Mouse (Mus musculus) limb, embryonic 13.5 days (tissue): Measurements from ENCODE around the gene Slc5a5. TPM values are rescaled to one million over a fixed set of nuclear protein-coding genes. Genes with fewer than 3 reads are reported as not detected.

Experiments used
- ATAC-seq: fragments of 200-750 bp; cut with Nextera tagmentation; 2 replicates; pipeline ENCODE4 v1.8.0; 2017; ENCODE audit warnings: low read depth, moderate number of reproducible peaks, moderate TSS enrichment; ENCODE audit not compliant: low FRiP score
- H3K27ac ChIP-seq: fragments of 300-500 bp; sonication (generic); 2 replicates; pipeline ENCODE4 v1.5.1; 2015; ENCODE audit warnings: inconsistent platforms, mild to moderate bottlenecking, moderate library complexity
- H3K27me3 ChIP-seq: fragments of 300-500 bp; sonication (generic); 2 replicates; pipeline ENCODE4 v1.6.1; 2015; ENCODE audit warnings: mild to moderate bottlenecking, inconsistent platforms
- H3K36me3 ChIP-seq: fragments of 300-500 bp; sonication (generic); 2 replicates; pipeline ENCODE4 v1.6.1; 2015; ENCODE audit warnings: inconsistent platforms, mild to moderate bottlenecking, moderate library complexity
- H3K4me1 ChIP-seq: fragments of 300-500 bp; sonication (generic); 2 replicates; pipeline ENCODE4 v1.6.1; 2015; ENCODE audit warnings: inconsistent platforms
- H3K4me2 ChIP-seq: fragments of 300-500 bp; sonication (generic); replicated peaks from 2 replicates; pipeline ENCODE4 v1.6.1; 2015; ENCODE audit warnings: inconsistent platforms, mild to moderate bottlenecking, moderate library complexity
- H3K4me3 ChIP-seq: fragments of 300-500 bp; sonication (generic); 2 replicates; pipeline ENCODE4 v1.5.1; 2015; ENCODE audit warnings: moderate library complexity, mild to moderate bottlenecking, inconsistent platforms
- H3K9ac ChIP-seq: fragments of 300-500 bp; sonication (generic); 2 replicates; pipeline ENCODE4 v1.6.1; 2015; ENCODE audit warnings: mild to moderate bottlenecking, inconsistent platforms
- H3K9me3 ChIP-seq: fragments of 300-500 bp; sonication (generic); 2 replicates; pipeline ENCODE4 v1.6.1; 2016; ENCODE audit warnings: inconsistent platforms
- WGBS: fragments of 180-500 bp; shearing (Covaris S2); methylation state at CpG from one replicate; pipeline ENCODE4 v1.1.7; 2015; 5-methylcytosine and 5-hydroxymethylcytosine counted together
- microRNA counts: library from miRNA; unstranded; fragments of <30 nt; microRNA quantifications from one replicate; lab custom pipeline; 2016
- microRNA-seq: library from miRNA; unstranded; fragments of <30 nt; microRNA quantifications from one replicate; pipeline ENCODE4, GENCODE M21; 2016
- polyA plus RNA-seq: library from polyadenylated mRNA; unstranded; fragments of >200 nt; fragmentation: Nextera tagmentation; extraction: Ambion mirVana; gene quantifications from 2 replicates; pipeline ENCODE4 v1.2.1, GENCODE M21; 2015

Gene Slc5a5
- polyA plus RNA-seq, 1 experiment from 2014 or later, result 0.39 TPM

- H3K36me3 ChIP-seq, result peaks cover 12% of the 10 kb centered on the region
- ATAC-seq, result peak; percentile 26
- H3K9ac ChIP-seq, result peak overlapping the region; percentile 83
- no peaks in the 10 kb centered on the region for H3K27me3 ChIP-seq
- peak overlapping the region; percentile 82 for H3K27ac ChIP-seq
- H3K9me3 ChIP-seq, result no peaks in the 10 kb centered on the region
- peak overlapping the region; percentile 70 for H3K4me3 ChIP-seq
- peak overlapping the region; percentile 87 for H3K4me2 ChIP-seq
- H3K4me1 ChIP-seq, result peaks cover 18% of the 10 kb centered on the region
- 2% methylated on average over 65 of the region's 66 CpGs for WGBS
These were observed 53.7 kb downstream of the Slc5a5 start for GRCm38 (mm10) chr8:70838654-70839407.

- H3K36me3 ChIP-seq, result peaks cover 12% of the 10 kb centered on the region
- no peak overlapping the region for H3K27ac ChIP-seq
- no peak for ATAC-seq
- no peak overlapping the region for H3K9ac ChIP-seq
- H3K27me3 ChIP-seq, result no peaks in the 10 kb centered on the region
- H3K9me3 ChIP-seq, result no peaks in the 10 kb centered on the region
- no peak overlapping the region for H3K4me2 ChIP-seq
- 89% methylated on average over 12 of the region's 12 CpGs for WGBS
- no peak overlapping the region for H3K4me3 ChIP-seq
- H3K4me1 ChIP-seq, result peaks cover 29% of the 10 kb centered on the region
These were observed 55.9 kb downstream of the Slc5a5 start for GRCm38 (mm10) chr8:70836666-70837065.

GRCm38 (mm10) chr8:70834071-70834470 lies 58.5 kb downstream of the Slc5a5 start:
- Histone ChIP-seq H3K9ac (no peak overlapping the region), H3K4me3 (no peak overlapping the region), H3K27ac (no peak overlapping the region), H3K9me3 (no peaks in the 10 kb centered on the region), H3K27me3 (no peaks in the 10 kb centered on the region), H3K36me3 (peaks cover 12% of the 10 kb centered on the region), H3K4me2 (no peak overlapping the region), H3K4me1 (peaks cover 15% of the 10 kb centered on the region)
- 93% methylated on average over 3 of the region's 3 CpGs for WGBS
- no peak for ATAC-seq

- Histone ChIP-seq H3K9ac (no peak overlapping the region), H3K4me1 (peaks cover 12% of the 10 kb centered on the region), H3K27me3 (no peaks in the 10 kb centered on the region), H3K9me3 (no peaks in the 10 kb centered on the region), H3K4me2 (no peak overlapping the region), H3K27ac (no peak overlapping the region), H3K4me3 (no peak overlapping the region), H3K36me3 (peaks cover 12% of the 10 kb centered on the region)
- WGBS, result 56% methylated on average over 15 of the region's 15 CpGs
- ATAC-seq, result no peak
These were observed 59.0 kb downstream of the Slc5a5 start for GRCm38 (mm10) chr8:70833520-70833919.

- ATAC-seq, result no peak
- Histone ChIP-seq H3K36me3 (peaks cover 12% of the 10 kb centered on the region), H3K9ac (peak overlapping the region; percentile 31), H3K4me2 (no peak overlapping the region), H3K9me3 (no peaks in the 10 kb centered on the region), H3K4me1 (peaks cover 10% of the 10 kb centered on the region), H3K4me3 (no peak overlapping the region), H3K27ac (no peak overlapping the region), H3K27me3 (no peaks in the 10 kb centered on the region)
- WGBS, result 52% methylated on average over 9 of the region's 9 CpGs
These were observed 59.5 kb downstream of the Slc5a5 start for GRCm38 (mm10) chr8:70833018-70833482.

MicroRNAs encoded within 50 kb of the gene (microRNA counts, 519-probe panel; counts per million panel counts)
- not detected for microRNA mmu-miR-1969 (lab: Ali Mortazavi, UCI)

Small RNA genes within 50 kb of the gene (microRNA-seq; reads per million reads assigned to microRNA genes)
- gene Mir1969 (1.2 reads per million), gene Mir7067 (0.52 reads per million)

Other genes with a start within 250 kb of the Slc5a5 start
- gene Pgpep1, start 232.4 kb downstream of the Slc5a5 start, polyA plus RNA-seq, result 68.2 and 71.1 TPM in 2 replicates
- gene Lsm4, start 219.5 kb downstream of the Slc5a5 start, polyA plus RNA-seq, result 240 and 246 TPM in 2 replicates
- 57.3 and 61.1 TPM in 2 replicates for gene Jund, start 193.8 kb downstream of the Slc5a5 start, polyA plus RNA-seq
- gene Iqcn, start 189.3 kb downstream of the Slc5a5 start, polyA plus RNA-seq, result not detected in 2 replicates
- not detected in 2 replicates for gene Gm3336, start 174.2 kb downstream of the Slc5a5 start, polyA plus RNA-seq
- 0.04 and 0.06 TPM in 2 replicates for gene Pde4c, start 169.0 kb downstream of the Slc5a5 start, polyA plus RNA-seq
- gene Rab3a, start 138.1 kb downstream of the Slc5a5 start, polyA plus RNA-seq, result 18.0 and 19.6 TPM in 2 replicates
- gene Mpv17l2, start 131.8 kb downstream of the Slc5a5 start, polyA plus RNA-seq, result 29.2 and 36.6 TPM in 2 replicates
- 78.1 and 81.3 TPM in 2 replicates for gene Pik3r2, start 116.0 kb downstream of the Slc5a5 start, polyA plus RNA-seq
- gene Mast3, start 87.7 kb downstream of the Slc5a5 start, polyA plus RNA-seq, result 13.1 and 14.0 TPM in 2 replicates
- 0.06 TPM in 1 of 2 replicates, not detected in the other for gene Il12rb1, start 84.3 kb downstream of the Slc5a5 start, polyA plus RNA-seq
- gene Arrdc2, start 53.0 kb downstream of the Slc5a5 start, polyA plus RNA-seq, result 6.1 and 6.2 TPM in 2 replicates
- 2.9 and 4.3 TPM in 2 replicates for gene Kcnn1, start 29.5 kb downstream of the Slc5a5 start, polyA plus RNA-seq
- gene Ccdc124, start 18.8 kb downstream of the Slc5a5 start, polyA plus RNA-seq, result 113 and 117 TPM in 2 replicates
- gene Rpl18a, start 4.7 kb upstream of the Slc5a5 start, polyA plus RNA-seq, result 4,263 and 4,460 TPM in 2 replicates
- gene Map1s, start 13.2 kb upstream of the Slc5a5 start, polyA plus RNA-seq, result 52.8 and 57.8 TPM in 2 replicates